Mouse (Mus musculus) layer of hippocampus, postnatal 14 days (tissue): ENCODE measurements around the gene Utp6. TPM values are rescaled to one million over a fixed set of nuclear protein-coding genes. Genes with fewer than 3 reads are reported as not detected.

Experiments
- DNase-seq, 2 experiments: peaks; one replicate each; pipeline ENCODE4 v3.0.0; 2021 to 2022; ENCODE audit warnings: low spot score in 2 of 2, mixed read lengths in 1 of 2
- total RNA-seq, 2 experiments: library from RNA; stranded (reverse); gene quantifications; 2 replicates each; pipeline ENCODE4 v1.2.3; 2021

The Utp6 gene
- total RNA-seq, 2 experiments from 2014 or later = 35.9 to 36.3 TPM

DNA sequence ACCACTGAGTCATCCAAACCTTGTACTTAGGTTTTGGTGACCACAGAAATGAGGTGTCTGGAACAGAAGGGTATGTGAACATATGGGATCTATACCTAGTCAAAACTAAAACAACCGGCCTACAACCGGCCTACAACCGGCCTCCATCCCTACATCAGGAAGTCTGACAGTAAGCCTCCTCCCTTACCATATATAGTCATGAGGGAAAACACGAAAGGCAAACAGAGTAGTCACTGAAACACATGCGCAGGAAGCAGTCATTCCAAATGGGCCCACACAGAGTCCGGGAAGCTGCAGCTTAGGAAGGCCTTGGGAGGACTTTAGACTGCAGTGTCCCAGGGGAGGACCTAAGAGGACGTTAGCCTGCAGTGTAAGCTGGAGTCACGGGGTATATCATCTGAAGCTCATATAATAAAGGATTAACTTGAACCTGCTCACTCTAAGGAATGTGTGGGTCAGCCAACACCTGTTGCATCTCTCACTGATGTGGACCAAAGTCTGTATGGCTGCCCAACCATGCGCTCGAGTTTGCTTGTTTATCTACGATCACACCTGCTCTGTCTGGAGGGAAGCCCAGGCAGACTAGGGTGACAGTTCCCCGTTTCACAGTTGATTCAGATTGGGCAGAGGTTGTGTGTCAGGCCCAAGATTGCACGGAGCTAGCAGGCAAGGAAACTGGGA, 76.3 kb downstream of the Utp6 start:
- DNase-seq = no peak

DNA sequence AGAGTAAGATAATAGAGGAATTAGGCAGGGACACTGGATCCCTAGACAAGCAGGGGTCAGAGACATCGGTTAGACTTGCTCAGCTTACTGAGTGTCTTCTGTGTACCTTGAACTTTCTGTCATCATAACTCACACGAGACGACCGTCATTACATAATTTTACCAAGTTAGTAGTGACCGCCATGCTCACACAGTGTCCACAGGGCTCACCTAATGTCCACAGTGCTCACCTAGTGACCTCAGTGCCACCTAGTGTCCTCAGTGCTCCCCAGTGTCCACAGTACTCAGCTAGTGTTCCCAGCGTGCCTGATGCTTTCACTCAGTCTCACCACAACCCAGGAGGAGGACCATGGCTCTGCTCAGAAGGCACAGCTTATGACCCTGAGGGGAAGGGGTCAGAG, 77.4 kb downstream of the Utp6 start:
- DNase-seq = no peak

Other genes with a start within 250 kb of the Utp6 start
- 10 to 100 TPM; 31.4 to 34.5 TPM for gene Suz12, start 30.7 kb upstream of the Utp6 start, total RNA-seq
- 10 to 100 TPM; 18.3 to 22.1 TPM for gene Crlf3, start 118.6 kb upstream of the Utp6 start, total RNA-seq
- gene Atad5, start 127.0 kb upstream of the Utp6 start, total RNA-seq = 1 to 10 TPM; 3.8 to 4.7 TPM
- gene Tefm, start 179.8 kb upstream of the Utp6 start, total RNA-seq = 10 to 100 TPM; 11.3 to 12.7 TPM
- gene Adap2, start 191.7 kb upstream of the Utp6 start, total RNA-seq = 10 to 100 TPM; 10.3 to 11.0 TPM
- 1 to 10 TPM; 3.5 to 4.6 TPM for gene Rnf135, start 221.5 kb upstream of the Utp6 start, total RNA-seq
- gene Rhot1, start 246.6 kb upstream of the Utp6 start, total RNA-seq = 10 to 100 TPM; 61.6 to 64.6 TPM